Mouse (Mus musculus) midbrain, postnatal 0 days (tissue): Measurements from ENCODE around the gene Fkbp5. TPM values are rescaled to one million over a fixed set of nuclear protein-coding genes. Genes with fewer than 3 reads are reported as not detected.

Source experiments
- ATAC-seq: fragments of 200-750 bp; cut with Nextera tagmentation; 2 replicates; pipeline ENCODE4 v1.8.0; 2017; ENCODE audit warnings: moderate number of reproducible peaks, mild to moderate bottlenecking, moderate TSS enrichment, moderate library complexity; ENCODE audit not compliant: low FRiP score
- DNase-seq: peaks from one replicate; pipeline ENCODE4 v3.0.0-alpha.2; 2015; ENCODE audit warnings: low spot score
- H3K27ac ChIP-seq: fragments of 300-500 bp; sonication (generic); 2 replicates; pipeline ENCODE4 v1.5.1; 2014; ENCODE audit warnings: low read depth, mild to moderate bottlenecking, low read length, mixed read lengths
- H3K27me3 ChIP-seq: fragments of 300-500 bp; sonication (generic); 2 replicates; pipeline ENCODE4 v1.6.1; 2014; ENCODE audit warnings: low read length, control low read depth, mixed read lengths; ENCODE audit not compliant: insufficient read depth
- H3K36me3 ChIP-seq: fragments of 300-500 bp; sonication (generic); 2 replicates; pipeline ENCODE4 v1.6.1; 2014; ENCODE audit warnings: low read length, control low read depth, mixed read lengths; ENCODE audit not compliant: insufficient read depth
- H3K4me1 ChIP-seq: fragments of 300-500 bp; sonication (generic); 2 replicates; pipeline ENCODE4 v1.6.1; 2014; ENCODE audit warnings: mild to moderate bottlenecking, control low read depth, antibody characterized with exemption, low read length, mixed read lengths; ENCODE audit not compliant: insufficient read depth
- H3K4me2 ChIP-seq: fragments of 300-500 bp; sonication (generic); 2 replicates; pipeline ENCODE4 v1.6.1; 2014; ENCODE audit warnings: low read depth, mild to moderate bottlenecking, low read length, mixed read lengths; ENCODE audit not compliant: poor library complexity, severe bottlenecking
- H3K4me3 ChIP-seq: fragments of 300-500 bp; sonication (generic); 2 replicates; pipeline ENCODE4 v1.5.1; 2014; ENCODE audit warnings: low read depth, mild to moderate bottlenecking, low read length, moderate library complexity
- H3K9ac ChIP-seq: fragments of 300-500 bp; sonication (generic); replicated peaks from 2 replicates; pipeline ENCODE4 v1.6.1; 2014; ENCODE audit warnings: mild to moderate bottlenecking, low read length, moderate library complexity, mixed read lengths; ENCODE audit not compliant: poor library complexity, severe bottlenecking
- H3K9me3 ChIP-seq: fragments of 300-500 bp; sonication (generic); 2 replicates; pipeline ENCODE4 v1.6.1; 2016; ENCODE audit warnings: low read length, control low read depth
- CTCF ChIP-seq: IDR thresholded peaks from 2 replicates; pipeline ENCODE4 v1.5.1; 2016; ENCODE audit warnings: antibody characterized with exemption, mild to moderate bottlenecking
- WGBS: fragments of 180-500 bp; shearing (Covaris S2); extraction: QIAGEN DNeasy Blood & Tissue Kit; methylation state at CpG from one replicate; pipeline ENCODE4 v1.1.7; 2014; 5-methylcytosine and 5-hydroxymethylcytosine counted together
- polyA plus RNA-seq: library from polyadenylated mRNA; unstranded; fragments of >200 nt; fragmentation: Nextera tagmentation; extraction: Ambion mirVana; gene quantifications from 2 replicates; pipeline ENCODE4 v1.2.1, GENCODE M21; 2015
- total RNA-seq: library from RNA; depleted of rRNA; stranded (reverse); fragments of >200 nt; gene quantifications from 2 replicates; pipeline ENCODE4 v1.2.3, GENCODE M21; 2014

Fkbp5 gene
- total and polyA plus RNA-seq, 2 experiments from 2014 or later = 22.5 to 29.9 TPM

DNA sequence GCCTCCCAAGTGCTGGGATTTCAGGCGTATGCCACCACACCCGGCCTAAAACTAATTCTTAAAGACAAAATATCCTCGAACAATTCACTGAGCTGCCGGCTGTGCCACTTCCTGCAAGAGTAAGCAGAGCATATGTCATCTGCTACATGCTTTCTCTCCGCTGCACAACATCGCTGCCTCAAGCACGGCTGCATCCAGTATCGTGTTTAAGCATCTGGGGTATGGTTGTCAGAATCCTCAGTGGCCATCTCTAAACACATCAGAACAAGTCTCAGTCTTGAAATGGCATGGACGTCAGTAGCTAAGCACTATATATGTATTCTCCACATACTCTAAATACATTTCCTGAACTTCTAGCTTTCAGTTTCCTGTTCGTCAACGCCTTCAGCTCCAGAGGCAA is 49.6 kb downstream of the Fkbp5 start:
- Histone ChIP-seq H3K9ac (no peak overlapping the region), H3K27me3 (no peaks in the 10 kb centered on the region), H3K4me3 (no peak overlapping the region), H3K27ac (no peak overlapping the region), H3K36me3 (no peaks in the 10 kb centered on the region), H3K4me2 (no peak overlapping the region), H3K9me3 (no peaks in the 10 kb centered on the region), H3K4me1 (no peaks in the 10 kb centered on the region)
- TF ChIP-seq CTCF = no peak
- DNase-seq = no peak
- ATAC-seq = no peak
- WGBS = 77% methylated on average over 11 of the region's 11 CpGs

DNA sequence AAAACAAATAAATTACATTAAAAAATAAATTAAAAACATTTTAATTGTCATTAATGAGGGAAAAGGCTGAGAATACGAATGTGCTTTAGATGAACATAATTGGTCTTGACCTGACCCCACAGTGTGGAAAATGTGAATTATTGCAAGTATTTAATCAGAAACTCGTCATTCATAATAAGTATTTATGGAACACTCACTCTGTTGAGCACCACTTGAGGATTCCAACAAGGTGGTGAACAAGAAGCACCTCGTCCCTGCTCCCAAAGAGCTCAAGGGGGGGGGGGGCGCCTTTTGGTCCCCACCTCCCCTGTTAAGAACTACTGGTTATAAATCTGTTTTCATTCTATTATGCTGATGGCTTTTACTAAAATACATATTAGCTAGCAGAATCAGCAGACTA is 51.4 kb downstream of the Fkbp5 start:
- Histone ChIP-seq H3K4me2 (no peak overlapping the region), H3K27ac (no peak overlapping the region), H3K9ac (no peak overlapping the region), H3K9me3 (no peaks in the 10 kb centered on the region), H3K4me1 (no peaks in the 10 kb centered on the region), H3K27me3 (no peaks in the 10 kb centered on the region), H3K36me3 (no peaks in the 10 kb centered on the region), H3K4me3 (no peak overlapping the region)
- DNase-seq = no peak
- TF ChIP-seq CTCF = no peak
- ATAC-seq = no peak
- 90% methylated on average over 4 of the region's 4 CpGs for WGBS

DNA sequence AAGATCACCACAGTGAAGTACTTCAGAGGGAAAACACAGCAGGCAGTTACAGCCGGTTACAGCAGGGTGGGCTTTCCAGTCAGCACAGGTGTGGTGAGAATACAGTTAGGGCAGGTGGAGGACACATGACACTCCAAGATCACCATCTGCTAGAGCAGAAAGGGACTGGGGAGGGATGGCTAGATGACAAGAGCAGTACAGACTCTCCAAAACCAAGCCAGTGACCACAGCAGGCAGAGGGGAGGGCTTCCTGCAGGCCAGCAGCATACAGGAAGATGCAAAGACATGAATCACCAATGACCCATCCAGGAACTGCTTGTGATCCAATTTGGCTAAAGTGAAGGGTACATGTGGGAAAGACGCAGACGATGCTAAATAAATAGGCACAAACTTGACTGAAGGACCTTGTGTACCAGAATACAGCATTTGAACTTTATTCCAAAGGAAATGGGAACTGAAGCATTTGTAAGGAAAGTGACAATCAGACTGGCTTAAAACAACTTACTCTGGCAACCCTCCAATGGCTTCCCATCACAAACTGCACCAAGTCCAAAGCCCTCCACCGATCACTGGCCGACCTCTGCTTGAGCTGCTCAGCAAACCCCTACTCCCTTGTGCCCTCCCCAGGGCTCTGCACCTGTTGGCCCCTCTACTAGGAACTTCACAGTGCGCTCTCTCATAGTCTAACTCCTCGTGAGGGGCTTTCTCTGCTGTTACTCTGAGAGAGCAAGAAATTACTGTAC is 53.5 kb downstream of the Fkbp5 start:
- Histone ChIP-seq H3K36me3 (no peaks in the 10 kb centered on the region), H3K4me1 (no peaks in the 10 kb centered on the region), H3K27me3 (no peaks in the 10 kb centered on the region), H3K9me3 (no peaks in the 10 kb centered on the region), H3K4me3 (no peak overlapping the region), H3K4me2 (no peak overlapping the region), H3K27ac (no peak overlapping the region), H3K9ac (no peak overlapping the region)
- DNase-seq (no peak), ATAC-seq (no peak)
- 81% methylated on average over 7 of the region's 7 CpGs for WGBS
- TF ChIP-seq CTCF = no peak

DNA sequence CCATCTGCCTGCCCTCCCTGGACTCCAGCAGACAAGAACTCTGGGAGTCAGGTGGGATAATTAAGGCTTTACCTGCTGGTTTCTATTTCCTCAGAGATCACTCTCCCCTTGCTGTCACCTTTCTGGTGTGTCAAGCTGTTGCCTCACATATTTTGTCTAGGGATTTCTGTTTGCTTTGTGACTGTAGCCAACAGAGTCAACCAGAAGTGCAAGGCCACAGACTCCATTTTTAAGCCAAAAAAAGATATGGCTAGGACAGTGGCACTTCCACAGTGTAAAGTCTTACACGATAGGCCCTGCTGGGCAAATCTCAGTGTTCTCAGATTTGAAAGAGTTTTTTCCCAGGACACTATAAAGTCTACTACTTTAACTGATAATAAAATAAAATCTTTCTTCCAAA is 56.9 kb downstream of the Fkbp5 start:
- DNase-seq (no peak), ATAC-seq (no peak)
- no peaks in the 10 kb centered on the region for H3K36me3 ChIP-seq
- TF ChIP-seq CTCF = no peak
- H3K9ac ChIP-seq = no peak overlapping the region
- WGBS = 89% methylated on average over 1 of the region's 1 CpGs
- no peak overlapping the region for H3K4me2 ChIP-seq
- H3K27me3 ChIP-seq = no peaks in the 10 kb centered on the region
- H3K4me3 ChIP-seq = no peak overlapping the region
- no peaks in the 10 kb centered on the region for H3K4me1 ChIP-seq
- no peaks in the 10 kb centered on the region for H3K9me3 ChIP-seq
- H3K27ac ChIP-seq = no peak overlapping the region

GRCm38 (mm10) chr17:28455098-28455497 is 62.2 kb downstream of the Fkbp5 start:
- Histone ChIP-seq H3K27ac (no peak overlapping the region), H3K27me3 (no peaks in the 10 kb centered on the region), H3K9me3 (no peaks in the 10 kb centered on the region), H3K36me3 (no peaks in the 10 kb centered on the region), H3K4me1 (0 out of 2 replicates have a peak, but pooled peaks cover 8% of the 10 kb centered on the region), H3K4me2 (no peak overlapping the region), H3K9ac (no peak overlapping the region), H3K4me3 (no peak overlapping the region)
- DNase-seq = no peak
- ATAC-seq = no peak
- TF ChIP-seq CTCF = peak; percentile 61
- 68% methylated on average over 4 of the region's 4 CpGs for WGBS

- WGBS = 58% methylated on average over 6 of the region's 6 CpGs
- no peak for TF ChIP-seq CTCF
- DNase-seq = peak; percentile 35
- Histone ChIP-seq H3K9ac (peak overlapping the region; percentile 29; the same call in 1 of the 2 replicates), H3K27me3 (no peaks in the 10 kb centered on the region), H3K4me3 (no peak overlapping the region), H3K4me2 (no peak overlapping the region), H3K4me1 (0 out of 2 replicates have a peak, but pooled peaks cover 8% of the 10 kb centered on the region), H3K9me3 (no peaks in the 10 kb centered on the region), H3K27ac (peak overlapping the region; percentile 49), H3K36me3 (no peaks in the 10 kb centered on the region)
- ATAC-seq = no peak
Measured at GRCm38 (mm10) chr17:28452889-28453288, 64.4 kb downstream of the Fkbp5 start.
